Mouse (Mus musculus) liver, postnatal 0 days (tissue): ENCODE measurements around the gene Ctbp2.

Experiments
- CTCF ChIP-seq: sonication (generic); IDR thresholded peaks from 2 replicates; pipeline ENCODE4 v1.5.1; 2016; ENCODE audit warnings: antibody characterized with exemption, low read depth
- EP300 ChIP-seq: IDR thresholded peaks from 2 replicates; pipeline ENCODE4 v1.6.1; 2016; ENCODE audit warnings: antibody characterized with exemption, low read depth, mild to moderate bottlenecking

DNA sequence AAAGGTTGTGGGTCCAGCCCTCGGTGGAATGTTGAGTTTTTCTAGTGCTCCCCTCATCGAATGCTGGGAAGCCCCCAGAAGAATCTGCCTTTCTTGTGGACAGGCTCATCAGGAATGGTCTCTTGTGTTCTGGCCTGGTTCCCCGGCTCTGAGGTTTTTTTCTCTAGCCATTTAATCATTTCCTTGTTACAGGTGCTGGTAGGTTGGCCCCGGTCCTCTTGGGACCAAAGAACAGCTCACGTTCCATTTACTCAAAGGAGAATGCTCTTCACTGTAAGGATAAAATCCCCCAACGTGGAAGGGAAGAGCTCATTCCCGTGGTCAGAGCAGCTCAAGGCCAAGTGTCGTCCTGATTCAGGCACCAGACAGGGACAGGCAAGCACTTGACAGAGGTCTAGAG is 114.5 kb downstream of the Ctbp2 start:
- TF ChIP-seq CTCF (no peak), EP300 (no peak)
